Mouse (Mus musculus): ENCODE results near the gene Map2k3.

DNA sequence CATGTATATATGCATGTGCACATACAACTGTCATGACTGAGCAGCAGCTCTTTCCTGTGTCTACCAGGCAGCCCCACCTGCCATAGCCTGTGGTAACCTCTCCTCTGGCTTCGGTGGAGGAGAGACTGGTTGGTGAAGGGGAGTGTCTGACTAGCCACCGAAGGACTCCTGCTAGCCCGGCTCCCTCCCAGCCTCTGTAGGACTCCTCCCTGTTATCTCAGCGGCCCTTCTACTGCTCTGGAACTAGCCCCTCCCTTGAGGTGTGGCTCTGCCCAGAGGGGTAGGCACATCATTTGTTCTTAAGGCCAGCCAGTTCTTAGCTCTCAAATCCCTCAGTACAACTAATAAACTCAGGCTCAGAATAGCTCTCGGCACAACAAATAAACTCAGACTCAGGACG lies 7.3 kb upstream of the Map2k3 start:
- TF ChIP-seq CTCF (IDR thresholded peaks at IDR 0.05; ENCODE audit: borderline replicate concordance, control insufficient read depth, extremely low read depth, insufficient read depth, low read length, poor library complexity) (no peak), POLR2A (IDR thresholded peaks at IDR 0.05; ENCODE audit: control insufficient read depth, extremely low read depth, insufficient read depth, low read length, poor library complexity) (no peak)

All from thymus, adult 2 months (tissue).